Mouse (Mus musculus) CH12.LX (cell line): Measurements from ENCODE around the gene Rims4. TPM values are rescaled to one million over a fixed set of nuclear protein-coding genes. Genes with fewer than 3 reads are reported as not detected.

Experiments used
- DNase-seq: peaks from one replicate; pipeline ENCODE4 v3.0.0-alpha.2; 2013; ENCODE audit errors: extremely low read depth
- H3K27ac ChIP-seq: 2 replicates; pipeline ENCODE4 v1.5.1; 2012; ENCODE audit warnings: low read depth, mild to moderate bottlenecking, control low read depth, moderate library complexity; ENCODE audit not compliant: insufficient read depth
- H3K27me3 ChIP-seq: replicated peaks from 2 replicates; pipeline ENCODE3; 2012; ENCODE audit warnings: inconsistent platforms
- H3K36me3 ChIP-seq, 2 experiments: replicated peaks in 1 of 2; 2 replicates each; pipeline versions ENCODE3 to v1.6.1; 2012; ENCODE audit warnings: inconsistent platforms in 1 of 2, low read length in 1 of 2, mild to moderate bottlenecking in 1 of 2, mixed read lengths in 1 of 2, moderate library complexity in 1 of 2; ENCODE audit not compliant: control insufficient read depth in 1 of 2, insufficient read depth in 1 of 2
- H3K4me1 ChIP-seq, 2 experiments: 2 replicates each; pipeline ENCODE4 v1.6.1; 2012; ENCODE audit warnings: inconsistent platforms in 1 of 2, moderate library complexity in 1 of 2; ENCODE audit not compliant: insufficient read depth in 2 of 2, control insufficient read depth in 1 of 2
- H3K4me2 ChIP-seq: 2 replicates; pipeline ENCODE4 v1.6.1; 2012; ENCODE audit warnings: low read depth, mild to moderate bottlenecking, control low read depth; ENCODE audit not compliant: poor library complexity, insufficient read depth, severe bottlenecking
- H3K4me3 ChIP-seq, 3 experiments: fragments of 150-350 bp in 1 of 3; sonication (generic) in 1 of 3; replicated peaks in 1 of 3; 2 replicates each; pipeline versions ENCODE3 to v1.5.1; 2011 to 2012; ENCODE audit warnings: low read depth in 2 of 3, low read length in 2 of 3, mild to moderate bottlenecking in 2 of 3, moderate library complexity in 2 of 3, control low read depth in 1 of 3, improper control_type of control experiment in 1 of 3, inconsistent platforms in 1 of 3, mixed read lengths in 1 of 3; ENCODE audit not compliant: poor library complexity in 1 of 3
- H3K79me2 ChIP-seq: replicated peaks from 2 replicates; pipeline ENCODE4 v1.6.1; 2012; ENCODE audit warnings: mild to moderate bottlenecking, moderate library complexity; ENCODE audit not compliant: control insufficient read depth, poor library complexity, insufficient read depth, severe bottlenecking; ENCODE audit errors: extremely low read depth
- H3K9ac ChIP-seq: 2 replicates; pipeline ENCODE4 v1.6.1; 2012; ENCODE audit warnings: low read depth, mild to moderate bottlenecking, control low read depth, moderate library complexity; ENCODE audit not compliant: insufficient read depth
- H3K9me3 ChIP-seq: replicated peaks from 2 replicates; pipeline ENCODE3; 2012; ENCODE audit warnings: low read length, inconsistent platforms, mixed read lengths
- BHLHE40 ChIP-seq: IDR thresholded peaks from 2 replicates; pipeline ENCODE4 v1.6.1; 2011; ENCODE audit warnings: mild to moderate bottlenecking, low read depth, low read length, improper control_type of control experiment
- CHD2 ChIP-seq: IDR thresholded peaks from 2 replicates; pipeline ENCODE4 v1.6.1; 2011; ENCODE audit warnings: low read length, improper control_type of control experiment
- CTCF ChIP-seq, 2 experiments: IDR thresholded peaks in 1 of 2; conservative IDR thresholded peaks in 1 of 2; 2 replicates each; pipeline ENCODE4 v1.5.1; 2011 to 2012; ENCODE audit warnings: low read depth in 2 of 2, low read length in 2 of 2, improper control_type of control experiment in 1 of 2, inconsistent platforms in 1 of 2, mild to moderate bottlenecking in 1 of 2, moderate library complexity in 1 of 2
- ELF1 ChIP-seq: IDR thresholded peaks from 2 replicates; pipeline ENCODE4 v1.6.1; 2014; ENCODE audit warnings: low read depth, mild to moderate bottlenecking, inconsistent platforms, low read length, improper control_type of control experiment
- ETS1 ChIP-seq: conservative IDR thresholded peaks from 2 replicates; pipeline ENCODE4 v1.6.1; 2012; ENCODE audit warnings: low read depth, mild to moderate bottlenecking, inconsistent platforms, low read length, improper control_type of control experiment, moderate library complexity
- GABPA ChIP-seq: IDR thresholded peaks from 2 replicates; pipeline ENCODE4 v1.6.1; 2012; ENCODE audit warnings: low read depth, low read length, improper control_type of control experiment, inconsistent platforms; ENCODE audit not compliant: insufficient replicate concordance
- HCFC1 ChIP-seq: IDR thresholded peaks from 2 replicates; pipeline ENCODE4 v1.6.1; 2012; ENCODE audit warnings: low read depth, mild to moderate bottlenecking, inconsistent platforms, low read length, improper control_type of control experiment
- IRF4 ChIP-seq: IDR thresholded peaks from 2 replicates; pipeline ENCODE4 v1.6.1; 2014; ENCODE audit warnings: low read depth, mild to moderate bottlenecking, inconsistent platforms, low read length, improper control_type of control experiment
- KAT2A ChIP-seq: IDR thresholded peaks from 2 replicates; pipeline ENCODE4 v1.6.1; 2012; ENCODE audit warnings: low read length, improper control_type of control experiment, inconsistent platforms; ENCODE audit not compliant: insufficient replicate concordance
- MAFK ChIP-seq: IDR thresholded peaks from 2 replicates; pipeline ENCODE4 v1.6.1; 2011; ENCODE audit warnings: low read length, improper control_type of control experiment; ENCODE audit not compliant: insufficient replicate concordance
- MAX ChIP-seq: IDR thresholded peaks from 2 replicates; pipeline ENCODE4 v1.6.1; 2011; ENCODE audit warnings: low read length, improper control_type of control experiment
- MAZ ChIP-seq: IDR thresholded peaks from 2 replicates; pipeline ENCODE4 v1.6.1; 2012; ENCODE audit warnings: low read depth, mild to moderate bottlenecking, inconsistent platforms, low read length, improper control_type of control experiment, moderate library complexity
- MEF2A ChIP-seq: IDR thresholded peaks from 2 replicates; pipeline ENCODE4 v1.6.1; 2014; ENCODE audit warnings: low read depth, mild to moderate bottlenecking, inconsistent platforms, low read length, improper control_type of control experiment, borderline replicate concordance
- MYC ChIP-seq: IDR thresholded peaks from 2 replicates; pipeline ENCODE4 v1.6.1; 2011; ENCODE audit warnings: low read depth, mild to moderate bottlenecking, improper control_type of control experiment, low read length
- PAX5 ChIP-seq: IDR thresholded peaks from 2 replicates; pipeline ENCODE4 v1.6.1; 2012; ENCODE audit warnings: low read length, inconsistent platforms, mixed read lengths
- POLR2A ChIP-seq: IDR thresholded peaks from 2 replicates; pipeline ENCODE4 v1.6.1; 2011; ENCODE audit warnings: low read depth, mild to moderate bottlenecking, improper control_type of control experiment, low read length
- POLR2AphosphoS2 ChIP-seq: IDR thresholded peaks from 2 replicates; pipeline ENCODE4 v1.6.1; 2011; ENCODE audit warnings: low read depth, low read length, improper control_type of control experiment
- RCOR1 ChIP-seq: conservative IDR thresholded peaks from 2 replicates; pipeline ENCODE4 v1.6.1; 2012; ENCODE audit warnings: low read depth, mild to moderate bottlenecking, inconsistent platforms, low read length, improper control_type of control experiment
- SIN3A ChIP-seq: IDR thresholded peaks from 2 replicates; pipeline ENCODE4 v1.6.1; 2012; ENCODE audit warnings: low read length, improper control_type of control experiment, inconsistent platforms
- TBP ChIP-seq: conservative IDR thresholded peaks from 2 replicates; pipeline ENCODE4 v1.6.1; 2011; ENCODE audit warnings: low read depth, low read length, improper control_type of control experiment
- TCF12 ChIP-seq: IDR thresholded peaks from 2 replicates; pipeline ENCODE4 v1.6.1; 2014; ENCODE audit warnings: low read depth, mild to moderate bottlenecking, inconsistent platforms, low read length, improper control_type of control experiment
- UBTF ChIP-seq: IDR thresholded peaks from 2 replicates; pipeline ENCODE4 v1.6.1; 2012; ENCODE audit warnings: low read depth, mild to moderate bottlenecking, inconsistent platforms, low read length, improper control_type of control experiment, moderate library complexity
- USF1 ChIP-seq: IDR thresholded peaks from 2 replicates; pipeline ENCODE4 v1.6.1; 2014; ENCODE audit warnings: low read depth, mild to moderate bottlenecking, inconsistent platforms, low read length, improper control_type of control experiment
- USF2 ChIP-seq: conservative IDR thresholded peaks from 2 replicates; pipeline ENCODE4 v1.6.1; 2011; ENCODE audit warnings: low read depth, low read length, improper control_type of control experiment
- ZMIZ1 ChIP-seq: IDR thresholded peaks from 2 replicates; pipeline ENCODE4 v1.6.1; 2012; ENCODE audit warnings: low read depth, mild to moderate bottlenecking, inconsistent platforms, low read length, improper control_type of control experiment
- ZNF384 ChIP-seq: IDR thresholded peaks from 2 replicates; pipeline ENCODE4 v1.6.1; 2012; ENCODE audit warnings: low read depth, low read length, improper control_type of control experiment, inconsistent platforms
- dilution Hi-C: fragments of 300-500 bp; cut with MboI; formaldehyde crosslinking; loops from 2 replicates; pipeline ENCODE4 v1.14.3; 2020; ENCODE audit warnings: low sequenced_read_pairs; ENCODE audit not compliant: extremely low pct_unique_long_range_greater_than_20kb, extremely low pct_ligation_motif_present
- in situ Hi-C: fragments of 300-500 bp; cut with MboI; formaldehyde crosslinking; loops from 3 replicates; pipeline ENCODE4 v1.14.3; 2019; ENCODE audit warnings: low sequenced_read_pairs, low pct_ligation_motif_present, low pct_unique_long_range_greater_than_20kb, mixed read lengths
- polyA plus RNA-seq: library from polyadenylated mRNA; unstranded; fragments of >175 nt; gene quantifications from 2 replicates; pipeline ENCODE4 v1.2.1, GENCODE M21; 2012; ENCODE audit warnings: low read depth; ENCODE audit not compliant: insufficient read length
- total RNA-seq, 2 experiments: library from RNA; depleted of rRNA; stranded (reverse); fragments of 300-350 nt in 1 of 2; fragments of >200 nt in 1 of 2; gene quantifications; 2 replicates each; pipeline ENCODE4 v1.2.3; 2012 to 2014

The Rims4 gene
- total and polyA plus RNA-seq, 3 experiments: not detected

DNA sequence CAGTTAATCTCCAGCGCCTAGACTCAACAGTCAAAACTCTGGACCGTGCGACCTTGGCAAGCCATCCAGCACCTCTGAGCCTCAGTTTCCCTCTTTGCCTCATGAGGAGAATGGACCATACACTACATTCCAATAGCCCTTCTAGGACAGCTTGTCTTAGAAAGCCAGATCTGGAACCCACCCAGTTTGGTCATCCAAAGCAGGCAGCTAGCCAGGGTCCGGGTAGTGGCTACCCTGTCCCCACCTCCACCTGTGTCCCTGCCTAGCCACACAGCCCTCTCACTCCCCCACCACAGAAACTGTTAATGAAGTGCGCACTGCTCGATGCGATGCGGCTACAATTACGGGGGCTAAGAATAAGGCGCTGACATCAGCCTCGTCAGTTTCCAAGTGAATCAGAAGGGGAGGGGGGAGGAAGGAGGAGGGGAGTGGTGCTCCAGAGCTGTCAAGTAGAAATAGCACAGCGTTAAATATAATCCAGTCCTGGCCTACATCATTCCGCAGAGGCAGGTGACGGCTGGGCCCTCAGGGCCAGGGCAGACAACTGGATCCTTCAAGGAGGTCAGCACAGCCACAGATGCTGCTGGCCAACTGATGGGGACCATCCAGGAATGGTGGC is 6.5 kb downstream of the Rims4 start:
- H3K9ac ChIP-seq: no peak overlapping the region
- H3K79me2 ChIP-seq: no peaks in the 10 kb centered on the region
- no peak for DNase-seq
- TF ChIP-seq POLR2A (no peak), IRF4 (no peak), ELF1 (no peak), UBTF (no peak), BHLHE40 (no peak), TCF12 (no peak), POLR2AphosphoS2 (no peak), CTCF (conservative IDR thresholded peaks at IDR 0.05 in 1 of 2, IDR thresholded peaks at IDR 0.05 in 1 of 2; ENCODE audit: low read depth in 2 of 2, low read length in 2 of 2) (no peak), ZNF384 (no peak), USF1 (no peak), SIN3A (no peak), MAFK (no peak), ETS1 (no peak)
- H3K4me1 ChIP-seq: no peaks in the 10 kb centered on the region; a peak in 1 of 4 replicates
- no peak overlapping the region for H3K27ac ChIP-seq
- H3K4me2 ChIP-seq: no peak overlapping the region
- in situ Hi-C loops (no loop called here), dilution Hi-C loops (no loop called here)
- H3K36me3 ChIP-seq: no peaks in the 10 kb centered on the region
- H3K4me3 ChIP-seq: no peak overlapping the region
- H3K9me3 ChIP-seq: no peaks in the 10 kb centered on the region
- peaks cover 91% of the 10 kb centered on the region for H3K27me3 ChIP-seq

DNA sequence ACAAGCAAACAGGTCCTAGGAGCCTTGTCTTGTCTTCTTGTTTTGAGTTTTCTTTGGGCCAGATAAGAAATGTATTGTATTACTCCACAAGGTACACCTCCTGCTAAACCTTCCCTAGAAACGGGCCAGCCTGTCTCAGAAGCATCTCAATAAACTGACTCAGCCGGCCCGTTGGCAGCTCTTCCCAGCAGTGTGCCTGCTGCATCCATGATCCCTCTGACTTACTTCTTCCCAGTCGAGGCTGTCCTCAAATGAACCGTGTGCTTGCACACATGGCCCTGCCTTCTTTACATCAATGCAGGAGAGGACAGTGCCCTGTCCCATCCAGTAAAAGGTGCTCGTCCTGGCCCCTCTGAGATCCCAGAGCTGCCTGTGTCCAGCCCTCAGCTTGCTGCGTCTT is 8.9 kb downstream of the Rims4 start:
- no peak overlapping the region for H3K4me2 ChIP-seq
- no peak for DNase-seq
- dilution Hi-C loops: no loop called here
- no peak overlapping the region for H3K9ac ChIP-seq
- no peaks in the 10 kb centered on the region; a peak in 1 of 4 replicates for H3K4me1 ChIP-seq
- H3K79me2 ChIP-seq: no peaks in the 10 kb centered on the region
- no peaks in the 10 kb centered on the region for H3K36me3 ChIP-seq
- no peak for TF ChIP-seq PAX5
- TF ChIP-seq ZNF384: no peak
- no peak for TF ChIP-seq CHD2
- TF ChIP-seq CTCF (conservative IDR thresholded peaks at IDR 0.05 in 1 of 2, IDR thresholded peaks at IDR 0.05 in 1 of 2; ENCODE audit: low read depth in 2 of 2, low read length in 2 of 2): no peak
- no peak for TF ChIP-seq MEF2A
- TF ChIP-seq MAZ: no peak
- no peak for TF ChIP-seq MYC
- TF ChIP-seq ZMIZ1: no peak
- TF ChIP-seq ELF1: no peak
- TF ChIP-seq RCOR1: no peak
- TF ChIP-seq GABPA: no peak
- no peak for TF ChIP-seq MAX
- no peak for TF ChIP-seq HCFC1
- no peak for TF ChIP-seq KAT2A
- no peak for TF ChIP-seq POLR2A
- no peak for TF ChIP-seq TBP
- TF ChIP-seq POLR2AphosphoS2: no peak
- no peak for TF ChIP-seq TCF12
- TF ChIP-seq ETS1: no peak
- TF ChIP-seq USF2: no peak
- H3K27me3 ChIP-seq: peaks cover 91% of the 10 kb centered on the region
- H3K4me3 ChIP-seq: no peak overlapping the region
- in situ Hi-C loops: no loop called here
- H3K27ac ChIP-seq: no peak overlapping the region
- no peaks in the 10 kb centered on the region for H3K9me3 ChIP-seq
